Comparison of ENCODE assay signal across 10 mouse cellular contexts in the genomic region with DNA sequence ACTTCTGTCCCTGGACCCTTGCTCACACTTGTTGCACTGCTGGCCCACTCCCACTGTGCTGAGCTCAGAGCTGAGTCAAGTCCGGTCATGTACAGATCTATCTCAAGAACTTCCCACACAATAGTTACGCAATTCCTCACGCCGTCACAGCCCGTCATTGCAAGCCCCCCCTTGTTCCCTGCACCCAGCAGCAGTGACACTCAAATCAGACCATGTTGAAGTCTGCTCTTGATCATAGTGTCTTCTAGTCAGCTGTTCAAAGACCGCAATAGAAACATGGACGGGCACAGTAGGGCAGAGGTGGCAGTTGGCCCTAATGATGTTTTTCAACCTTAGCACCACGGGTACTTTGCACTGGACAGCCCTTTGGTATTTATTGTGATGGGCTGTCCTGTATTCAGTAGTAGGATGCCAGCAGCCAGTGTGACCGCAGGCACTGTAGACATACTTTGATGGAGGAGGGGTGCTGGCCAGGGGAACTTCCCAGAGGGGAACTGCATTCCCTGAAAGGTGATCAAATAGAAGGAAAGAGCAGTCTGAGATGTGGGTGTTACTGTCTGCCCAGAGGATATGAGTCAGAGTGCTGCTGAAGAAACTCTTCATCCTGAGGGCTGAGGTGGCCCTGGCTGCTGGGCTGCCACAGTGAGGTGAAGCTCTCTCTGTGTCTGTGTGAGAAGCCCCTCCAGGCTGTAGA. TPM values are rescaled to one million over a fixed set of nuclear protein-coding genes. Genes with fewer than 3 reads are reported as not detected.
DNase-seq lines count a peak whose midpoint lies in the region; ATAC-seq and TF ChIP-seq lines count a peak whose summit lies in the region.
"Had no signal": no experiment of that assay in that cellular context is flagged by ENCODE, and none has a peak within 500 bp of the region (broad histone marks: within the 10 kb centered on the region; RNA-seq: fewer than 3 reads in every experiment).

No protein-coding gene starts in this region.

- WGBS in heart, embryonic 13.5 days, result 57% methylated on average over 9 of the region's 9 CpGs
- 90% methylated on average over 9 of the region's 9 CpGs for WGBS in midbrain, embryonic 10.5 days

- peaks cover 89% of the 10 kb centered on the region for H3K4me1 ChIP-seq in heart, embryonic 13.5 days
- H3K4me1 ChIP-seq in bone marrow macrophage, adult 2 months (ENCODE audit: control insufficient read depth, insufficient read depth, low read length), result peaks cover 70% of the 10 kb centered on the region
- peaks cover 60% of the 10 kb centered on the region for H3K4me1 ChIP-seq in midbrain, embryonic 10.5 days

- H3K27ac ChIP-seq in heart, embryonic 13.5 days (replicated peaks), result peak overlapping the region; percentile 65
- peak overlapping the region; percentile 82 for H3K27ac ChIP-seq in bone marrow macrophage, adult 2 months (ENCODE audit: insufficient read depth, low read depth, low read length)
- no peak overlapping the region for H3K27ac ChIP-seq in left cerebral cortex, adult 2 months
- no peak overlapping the region for H3K27ac ChIP-seq in midbrain, embryonic 10.5 days (replicated peaks)

- H3K9ac ChIP-seq in heart, embryonic 13.5 days, result peak overlapping the region; percentile 51

- intact Hi-C loops in left cerebral cortex, adult 2 months (cut with DNase I), result no loop called here

- H3K36me3 ChIP-seq in heart, embryonic 13.5 days, result peaks cover 92% of the 10 kb centered on the region
- peaks cover 100% of the 10 kb centered on the region for H3K36me3 ChIP-seq in midbrain, embryonic 10.5 days

- no peak for DNase-seq in heart, postnatal 4 days
- DNase-seq in CD4-positive helper T cell, adult 2 months (ENCODE audit: low read depth, low spot score), result peak; percentile 57
- DNase-seq in lung, postnatal 14 days, result peak; percentile 36
- DNase-seq in left cerebral cortex, adult 2 months (ENCODE audit: extremely low spot score in 1 of 2, low spot score in 2 of 2), result no peak
- no peak for DNase-seq in midbrain, embryonic 10.5 days (ENCODE audit: low spot score)
- DNase-seq: cerebellum, postnatal 10 days; gastrocnemius, postnatal 10 days had no signal

- H3K4me3 ChIP-seq in heart, embryonic 13.5 days, result no peak overlapping the region
- peak overlapping the region; percentile 27 for H3K4me3 ChIP-seq in bone marrow macrophage, adult 2 months (ENCODE audit: insufficient read depth, low read length)
- H3K4me3 ChIP-seq in left cerebral cortex, adult 2 months, result no peak overlapping the region
- no peak overlapping the region for H3K4me3 ChIP-seq in midbrain, embryonic 10.5 days

- no peaks in the 10 kb centered on the region for H3K27me3 ChIP-seq in heart, embryonic 13.5 days (replicated peaks)
- H3K27me3 ChIP-seq in midbrain, embryonic 10.5 days (ENCODE audit: low read depth, poor library complexity, severe bottlenecking), result no peaks in the 10 kb centered on the region

- no peaks in the 10 kb centered on the region for H3K9me3 ChIP-seq in heart, embryonic 13.5 days
- H3K9me3 ChIP-seq in midbrain, embryonic 10.5 days (replicated peaks), result no peaks in the 10 kb centered on the region

- no peak for ATAC-seq in heart, embryonic 13.5 days (ENCODE audit: extremely low read depth, insufficient number of reproducible peaks, low FRiP score, low TSS enrichment)
- no peak for ATAC-seq in cerebellum, adult (ENCODE audit: insufficient number of reproducible peaks, low FRiP score, low TSS enrichment)

- TF ChIP-seq CTCF in bone marrow macrophage, adult 2 months (IDR thresholded peaks at IDR 0.05; ENCODE audit: low read depth, low read length), result no peak
- no peak for TF ChIP-seq CTCF in left cerebral cortex, adult 2 months (IDR thresholded peaks at IDR 0.05)

- no peak overlapping the region for H3K4me2 ChIP-seq in heart, embryonic 13.5 days

- no peak for TF ChIP-seq POLR2A in bone marrow macrophage, adult 2 months (IDR thresholded peaks at IDR 0.05; ENCODE audit: borderline replicate concordance, low read depth, low read length)

RNA-seq across cellular contexts. Expression of a gene that starts 17.2 kb away (rescaled TPM):
- polyA plus RNA-seq in heart, embryonic 13.5 days (2015; fragmentation: Nextera tagmentation; extraction: Ambion mirVana), result 180 and 217 TPM in 2 replicates
- 10 to 100 TPM; 15.2 to 16.2 TPM for total RNA-seq in heart, postnatal 4 days (2021)
- 22.6 and 25.3 TPM in 2 replicates for polyA plus RNA-seq in bone marrow macrophage, adult 2 months (2012; ENCODE audit: insufficient read depth, insufficient read length, missing spikeins)
- 100 to 1,000 TPM in 1 of 2 experiments, 10 to 100 TPM in 1; 92.2 to 127 TPM for total RNA-seq in left cerebral cortex, adult 2 months (2021)
- 212 and 273 TPM in 2 replicates for polyA plus RNA-seq in midbrain, embryonic 10.5 days (2016; fragmentation: Nextera tagmentation; extraction: Ambion mirVana)

RNA-seq across cellular contexts. Expression of a gene that starts 48.3 kb away (rescaled TPM):
- 8.5 and 9.5 TPM in 2 replicates for polyA plus RNA-seq in heart, embryonic 13.5 days (2015; fragmentation: Nextera tagmentation; extraction: Ambion mirVana)
- total RNA-seq in heart, postnatal 4 days (2021), result 10 to 100 TPM; 13.2 to 17.7 TPM
- 6.4 and 6.9 TPM in 2 replicates for polyA plus RNA-seq in bone marrow macrophage, adult 2 months (2012; ENCODE audit: insufficient read depth, insufficient read length, missing spikeins)
- 1 to 10 TPM; 7.5 to 7.8 TPM for total RNA-seq in left cerebral cortex, adult 2 months (2021)
- polyA plus RNA-seq in midbrain, embryonic 10.5 days (2016; fragmentation: Nextera tagmentation; extraction: Ambion mirVana), result 13.1 and 13.3 TPM in 2 replicates

Comparison
In these comparisons a context has a peak if more than half of its experiments do, and no peak if none do; other contexts are left out.
1. H3K27ac ChIP-seq: peak in heart, embryonic 13.5 days (single experiment) and bone marrow macrophage, adult 2 months (single experiment); none in left cerebral cortex, adult 2 months (single experiment) and midbrain, embryonic 10.5 days (single experiment).
2. DNase-seq: peak in CD4-positive helper T cell, adult 2 months (single experiment) and lung, postnatal 14 days (single experiment); none in heart, postnatal 4 days (single experiment), left cerebral cortex, adult 2 months (0 of 2) and midbrain, embryonic 10.5 days (single experiment).